Mouse (Mus musculus) CD4-positive, CD25-positive, alpha-beta regulatory T cell, adult 2 months (primary cell): ENCODE measurements around the gene Nlrp6.
"Not testable (repeated sequence)": the region's sequence is repeated elsewhere in the genome, so short reads cannot be mapped to it uniquely, and the experiment has no call there.

Experiments used
- DNase-seq: peaks from one replicate; pipeline ENCODE4 v3.0.0-alpha.2; 2012; ENCODE audit warnings: low read depth, low spot score

Gene Nlrp6

DNA sequence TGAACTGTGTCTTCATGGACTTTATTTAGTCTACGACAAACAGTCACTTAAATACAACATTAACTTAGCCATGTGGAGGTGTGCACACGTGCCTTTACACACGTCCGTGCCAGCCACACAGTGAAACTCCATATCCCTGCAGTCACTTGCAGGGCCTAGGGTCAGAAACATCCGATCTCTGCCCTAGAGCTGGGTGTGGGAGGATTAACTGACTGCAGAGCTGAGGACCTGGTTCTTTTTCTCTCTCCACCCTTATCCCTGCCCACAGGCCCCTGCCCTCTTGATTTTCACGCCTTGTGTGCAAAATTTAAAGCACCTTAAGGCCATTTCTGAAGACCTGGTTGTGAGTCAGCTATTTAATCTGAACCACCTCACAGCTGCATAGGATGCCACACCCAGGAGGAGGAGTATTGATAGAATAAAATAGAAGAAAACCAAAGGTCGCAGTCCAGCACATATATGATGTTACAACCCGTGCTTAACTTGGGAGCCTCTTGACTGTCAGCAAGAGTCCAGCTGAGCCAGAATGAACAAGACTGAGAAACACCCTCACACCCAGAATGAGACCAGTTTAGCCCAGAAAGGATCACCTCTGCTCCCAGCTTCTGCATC, at the start of gene Nlrp6:
Gene Nlrp6 (plus strand): TSS at position 485 of the 612 bp plus-strand sequence.
- DNase-seq = no peak

DNA sequence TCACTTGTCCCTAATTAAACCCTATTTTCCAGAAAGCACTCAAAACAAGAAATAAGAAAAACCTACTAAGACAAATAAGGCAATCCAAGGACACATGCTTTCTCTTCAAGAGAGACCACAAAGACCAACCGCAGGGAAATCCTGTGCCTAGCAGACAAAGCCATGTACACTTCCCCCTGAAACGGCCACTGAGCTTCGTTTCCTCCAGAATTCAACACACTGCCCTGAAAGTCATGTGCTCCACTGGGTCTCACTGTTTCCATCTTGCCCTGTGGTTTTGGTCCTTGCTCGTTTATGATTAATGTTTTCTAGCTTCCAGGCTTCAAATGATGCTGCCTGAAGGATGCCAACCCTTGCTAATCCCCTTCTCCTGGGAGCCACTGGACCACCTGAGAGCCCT, 46.5 kb upstream of the Nlrp6 start:
- DNase-seq = no peak

DNA sequence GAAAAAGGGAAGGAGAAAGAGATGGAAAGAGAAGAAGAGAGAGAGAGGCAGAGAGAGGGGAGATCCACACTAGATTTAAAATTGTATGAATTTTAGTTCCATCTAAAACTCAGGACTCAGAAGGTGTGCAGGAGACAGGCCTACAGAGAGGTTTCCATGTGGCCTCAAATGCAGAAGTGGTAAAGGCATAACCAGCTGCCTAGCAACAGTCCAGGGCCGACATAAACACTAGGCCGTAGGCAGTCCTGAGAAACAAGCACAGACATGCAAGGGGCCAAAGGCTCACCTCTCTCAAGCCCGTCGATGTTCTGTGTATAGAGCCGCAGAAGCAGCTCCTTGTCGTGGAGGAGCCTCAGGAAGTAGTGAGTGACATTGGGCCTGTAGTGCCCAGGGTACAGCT, 43.3 kb upstream of the Nlrp6 start:
- no peak for DNase-seq

DNA sequence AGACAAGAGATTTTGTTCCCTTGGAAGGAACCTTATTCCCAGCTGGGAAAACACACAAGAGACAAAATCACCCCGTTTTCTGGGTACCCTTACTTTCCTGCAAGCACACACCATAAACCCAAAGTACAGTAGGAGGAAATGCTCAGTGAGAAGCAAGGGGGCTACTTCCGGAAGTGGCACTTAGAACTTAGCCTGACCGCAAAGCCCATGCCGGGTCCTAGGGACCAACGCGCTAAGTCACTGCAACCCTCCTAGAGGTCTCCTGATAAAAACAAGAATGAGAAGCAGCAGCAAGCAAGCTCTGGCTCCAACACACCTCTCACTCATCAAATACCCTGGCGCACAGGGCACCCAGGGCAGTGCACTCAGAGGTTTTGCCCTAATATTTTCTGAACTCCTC, 41.3 kb upstream of the Nlrp6 start:
- DNase-seq = no peak

DNA sequence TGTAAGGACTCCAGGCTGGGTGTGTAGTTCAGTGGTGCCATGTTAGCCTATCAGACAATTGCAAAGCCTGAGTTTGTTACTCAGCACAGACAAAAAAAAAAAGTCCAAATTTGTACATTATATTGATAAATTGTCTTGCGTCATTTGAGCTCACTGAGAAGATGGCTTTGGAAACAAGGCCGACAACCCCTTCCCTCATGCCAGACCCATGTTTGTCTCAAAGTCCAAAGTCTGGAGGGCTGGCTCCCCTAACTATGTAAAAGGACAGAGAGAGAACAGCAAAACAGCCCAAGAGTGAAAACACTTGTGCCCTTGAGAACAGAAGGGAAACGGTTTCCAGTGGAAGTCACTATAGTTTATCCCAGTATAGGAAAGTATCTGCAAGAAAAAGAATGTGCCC, 40.3 kb upstream of the Nlrp6 start:
- no peak for DNase-seq

DNA sequence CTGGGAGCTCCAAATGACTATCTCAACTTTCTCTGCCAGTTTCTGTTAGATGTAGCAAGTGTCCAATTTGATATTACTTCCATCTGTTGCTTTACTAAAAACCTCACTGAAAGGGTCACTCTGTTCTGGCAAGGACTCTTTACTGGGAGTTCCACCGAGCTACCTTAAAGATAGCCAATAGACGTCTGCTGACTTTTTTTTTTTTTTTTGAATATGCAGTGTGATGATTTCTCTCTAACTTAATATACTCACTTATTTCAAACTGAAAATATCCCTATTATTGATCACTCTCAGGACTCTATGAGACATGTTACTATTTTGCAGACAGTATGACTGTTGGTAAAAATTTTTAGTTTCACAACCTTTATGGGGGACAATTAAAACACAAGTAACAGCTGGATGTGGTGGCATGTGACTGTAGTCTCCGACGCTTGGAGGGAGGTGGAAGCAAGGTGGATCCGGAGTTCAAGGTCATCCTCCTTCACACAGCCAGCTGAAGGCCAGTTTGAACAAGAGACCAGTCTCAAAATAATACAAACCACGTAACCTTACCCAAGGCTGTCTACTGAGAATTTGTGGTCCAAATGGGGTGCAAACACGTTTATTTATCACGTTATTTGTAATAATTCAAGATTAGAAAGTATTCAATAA, 39.7 kb upstream of the Nlrp6 start:
- DNase-seq = no peak

DNA sequence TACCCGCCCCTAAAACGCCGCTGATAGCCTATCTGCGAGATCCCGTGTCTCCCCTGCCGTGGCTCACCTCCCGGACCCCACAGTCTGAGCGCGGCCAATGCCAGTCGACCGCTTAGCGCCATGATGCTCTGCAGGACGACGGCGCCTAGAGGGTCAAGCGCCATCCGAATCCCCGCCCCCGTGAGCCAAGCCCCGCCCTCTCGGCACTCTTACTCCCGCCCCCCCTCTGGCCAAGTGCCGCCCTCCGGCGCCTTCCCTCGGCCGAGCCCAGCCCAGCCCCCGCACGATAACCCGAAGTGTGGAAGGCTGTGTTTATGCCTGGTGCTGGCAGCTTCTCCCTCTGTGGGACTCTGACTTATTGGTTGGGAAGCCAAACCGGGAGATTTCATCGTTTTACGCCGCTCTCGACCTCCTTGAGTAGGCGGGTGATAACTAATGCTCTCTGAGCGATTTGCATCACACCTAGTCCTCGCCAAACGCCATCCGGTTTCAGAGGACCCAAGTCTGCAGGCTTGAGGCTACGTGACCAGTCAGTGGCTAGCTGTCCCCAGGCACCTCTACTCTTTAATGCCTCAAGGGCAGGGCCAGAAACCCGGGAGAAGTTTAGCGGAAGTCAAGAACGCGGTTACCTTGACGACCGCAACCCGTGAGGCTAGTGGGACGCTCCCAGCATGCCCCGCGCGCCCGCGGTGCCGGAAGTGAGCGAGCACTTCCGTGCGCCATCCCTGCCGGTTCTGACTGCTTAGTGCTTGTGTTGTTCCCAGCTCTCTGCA, 38.8 kb upstream of the Nlrp6 start, which contains the start of the genes Psmd13 and Sirt3:
Gene Psmd13 (plus strand): TSS at position 273 of the 773 bp plus-strand sequence.
Gene Sirt3 (minus strand): TSS at position 614 of the 773 bp plus-strand sequence.
- peak; percentile 96 for DNase-seq

DNA sequence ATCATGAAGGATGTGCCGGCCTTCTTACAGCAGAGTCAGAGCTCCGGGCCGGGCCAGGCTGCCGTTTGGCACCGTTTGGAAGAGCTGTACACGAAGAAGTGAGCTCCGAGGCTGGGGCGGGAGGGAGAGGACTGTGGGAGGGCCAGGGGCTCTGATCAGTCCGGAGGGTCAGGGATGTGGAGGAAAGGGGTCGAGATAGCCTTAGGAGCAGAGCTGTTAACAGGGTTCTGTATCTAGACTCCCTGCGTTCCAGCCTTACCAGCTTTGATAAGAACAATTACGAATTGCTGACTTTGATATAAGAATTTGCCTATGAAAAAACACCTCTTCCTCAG, 38.3 kb upstream of the Nlrp6 start:
- DNase-seq = no peak

DNA sequence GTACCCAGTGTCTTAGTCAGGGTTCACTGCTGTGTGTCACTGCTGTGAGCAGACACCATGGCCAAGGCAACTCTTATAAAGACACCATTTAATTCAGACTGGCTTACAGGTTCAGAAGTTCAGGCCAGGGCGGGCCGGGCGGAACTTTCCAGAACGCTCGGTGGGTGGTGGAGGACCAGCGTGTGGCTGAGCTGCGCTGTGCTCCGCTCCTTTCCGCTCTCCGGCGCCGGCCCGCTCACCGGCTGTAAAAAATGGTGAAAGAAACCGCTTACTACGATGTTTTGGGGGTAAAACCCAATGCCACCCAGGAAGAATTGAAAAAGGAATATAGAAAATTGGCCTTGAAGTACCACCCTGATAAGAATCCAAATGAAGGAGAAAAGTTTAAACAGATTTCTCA, 30.1 kb upstream of the Nlrp6 start:
- not testable (repeated sequence) for DNase-seq

DNA sequence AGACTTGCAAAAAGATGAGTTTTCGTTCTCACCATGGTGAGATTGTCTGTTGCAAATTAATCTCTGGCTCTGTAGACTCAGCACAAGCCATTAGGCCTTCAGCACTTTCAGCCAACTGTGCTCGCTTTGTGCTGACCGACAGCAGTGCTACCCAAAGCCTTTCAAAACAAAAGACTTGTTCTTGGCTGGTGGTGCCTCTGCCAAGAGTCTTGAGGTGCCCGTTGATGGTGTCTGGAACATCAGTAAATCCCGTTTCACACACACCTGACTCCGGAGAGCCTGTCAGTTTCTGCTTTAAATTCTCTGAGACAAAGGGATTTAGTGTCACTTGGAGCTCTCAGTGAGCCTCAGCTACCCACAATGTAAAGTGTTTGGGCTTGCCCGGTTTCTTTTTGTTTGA, 26.7 kb upstream of the Nlrp6 start:
- no peak for DNase-seq

DNA sequence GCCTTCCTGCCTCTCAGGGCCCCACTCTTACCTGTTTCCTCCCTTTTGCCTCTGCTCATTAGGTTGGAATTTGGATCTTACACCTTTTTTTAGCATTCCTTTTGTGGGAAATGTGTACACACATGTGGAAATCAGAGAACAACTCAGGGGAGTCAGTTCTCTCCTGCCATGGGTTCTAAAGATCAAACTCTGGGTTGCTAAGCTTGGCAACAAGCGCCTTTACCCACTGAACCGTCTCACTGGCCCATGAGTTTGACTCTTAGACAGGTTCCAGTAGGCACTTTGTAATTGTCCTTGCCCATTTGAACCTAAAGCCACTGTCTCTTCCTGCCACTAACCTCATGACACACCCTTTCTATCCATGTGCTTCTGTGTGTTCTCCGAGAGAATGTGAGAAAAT, 26.1 kb upstream of the Nlrp6 start:
- DNase-seq = no peak

DNA sequence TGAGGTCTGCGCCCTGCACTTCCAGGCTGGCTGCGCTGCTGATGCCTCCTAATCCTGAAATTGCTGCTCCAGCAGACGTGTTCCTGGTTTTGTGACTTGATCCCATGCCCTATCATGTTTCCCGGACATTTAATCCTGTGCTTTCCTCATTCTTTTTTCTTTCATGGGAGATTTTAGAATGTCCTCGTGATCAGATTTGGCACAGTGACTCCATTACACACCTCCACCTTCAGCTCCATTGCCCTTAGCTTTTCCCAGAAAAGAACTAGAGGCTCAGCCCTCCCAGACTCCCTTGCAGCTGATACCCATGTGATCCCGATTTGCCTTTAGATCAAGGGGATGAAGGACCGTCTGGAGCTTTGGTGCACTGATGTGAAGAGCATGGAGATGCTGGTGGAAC, 22.8 kb upstream of the Nlrp6 start:
- DNase-seq = no peak

DNA sequence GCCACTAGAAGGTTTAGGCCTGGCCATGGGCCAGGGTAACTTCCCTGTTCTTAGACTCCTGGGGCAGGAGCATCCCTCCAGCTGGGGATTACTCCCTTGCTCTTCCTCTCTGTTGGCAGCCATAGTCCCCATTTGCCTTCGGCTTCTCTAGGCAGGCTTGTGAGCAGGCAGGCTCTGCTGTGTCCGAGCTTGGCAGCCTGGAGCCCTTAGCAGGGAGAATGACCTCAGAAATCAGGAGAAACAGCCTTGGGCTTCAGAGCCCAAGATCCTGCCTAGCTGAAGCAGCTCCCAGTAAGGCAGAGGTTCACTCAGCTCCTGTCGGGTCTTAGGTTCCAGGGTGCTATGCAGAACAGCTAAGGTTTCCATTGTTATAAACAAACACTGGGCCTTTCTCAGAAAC, 21.6 kb upstream of the Nlrp6 start:
- DNase-seq = no peak

DNA sequence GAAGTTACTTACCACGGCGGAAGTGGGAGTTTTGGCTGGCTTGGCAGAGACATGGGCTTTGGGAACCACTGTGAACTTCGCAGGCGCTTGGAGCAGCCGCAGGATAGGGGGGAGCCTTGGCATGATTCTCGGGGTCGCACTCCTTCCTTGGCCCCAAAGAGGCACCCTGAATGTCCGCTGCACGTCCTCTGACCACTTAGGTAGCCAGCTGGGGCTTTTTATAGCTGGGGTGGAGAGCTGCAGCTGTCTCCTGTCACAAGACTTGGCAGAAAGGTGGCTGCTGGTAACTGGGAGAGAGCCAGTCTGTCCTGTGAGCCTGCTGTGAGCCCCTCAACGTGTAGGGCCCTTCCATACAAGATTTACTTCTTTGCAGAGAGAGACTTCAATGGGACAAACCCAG, 20.5 kb upstream of the Nlrp6 start, which contains the start of gene Cox8b:
Gene Cox8b (minus strand): TSS at position 227 of the 400 bp plus-strand sequence.
- no peak for DNase-seq

DNA sequence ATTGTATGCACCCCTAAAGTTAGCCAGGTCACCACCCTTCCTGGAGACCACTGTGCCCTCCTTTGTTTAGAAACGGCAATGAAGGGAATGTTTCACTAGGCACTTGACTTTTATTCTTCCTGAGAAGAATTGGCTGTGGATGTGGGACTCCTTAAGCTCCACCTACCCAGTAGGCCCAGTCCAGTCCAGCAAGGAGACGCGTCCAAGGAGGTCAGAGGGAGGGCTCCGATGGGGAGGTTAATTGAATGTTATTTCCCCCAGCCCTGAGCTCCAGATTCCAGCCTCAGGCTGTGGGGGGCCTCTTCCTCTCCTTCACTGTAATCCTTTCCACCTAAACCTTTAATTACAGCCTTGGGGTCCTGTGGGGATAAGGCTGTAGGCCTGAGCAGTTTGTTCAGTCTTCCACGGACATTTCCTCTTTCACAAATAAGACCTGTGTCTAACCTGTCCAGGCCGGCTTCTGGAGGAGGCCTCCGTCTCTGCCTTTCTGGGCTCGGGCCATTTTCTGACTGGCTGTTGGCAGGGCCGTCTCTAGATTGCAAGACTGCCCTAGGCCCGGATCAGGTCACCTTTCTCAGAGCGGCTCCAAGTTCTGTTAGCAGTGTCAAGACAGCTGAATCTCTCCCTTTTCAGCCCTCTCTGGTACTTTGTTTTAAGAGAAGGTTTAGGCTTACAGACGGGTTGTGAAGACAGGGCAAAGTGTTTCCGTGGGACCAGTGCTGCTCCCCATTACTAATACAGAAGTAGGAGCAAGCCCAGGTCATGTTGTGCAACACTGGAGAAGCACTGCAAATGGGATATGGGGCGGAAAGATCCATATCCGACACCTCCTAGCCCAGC, 18.4 kb upstream of the Nlrp6 start:
- DNase-seq = no peak

DNA sequence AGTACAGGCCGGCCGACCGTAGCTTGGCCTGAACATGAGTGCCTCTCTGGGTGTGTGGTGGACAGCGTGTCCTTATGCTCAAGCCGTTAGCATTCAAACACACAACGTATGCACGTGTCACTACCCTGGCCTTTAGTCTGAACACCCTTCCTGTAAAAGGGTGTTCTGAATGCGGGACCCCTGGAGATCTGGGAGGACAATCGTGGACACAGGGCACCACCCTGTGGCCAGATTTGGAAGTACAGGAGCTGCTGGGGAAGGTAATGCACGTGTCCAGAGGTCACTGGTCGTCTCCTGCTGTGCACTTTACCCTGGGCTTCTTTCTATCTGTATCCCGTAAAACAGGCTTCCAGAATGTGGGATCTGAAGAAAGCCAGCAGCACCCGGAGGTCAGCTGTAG, 17.5 kb upstream of the Nlrp6 start:
- peak; percentile 78 for DNase-seq

DNA sequence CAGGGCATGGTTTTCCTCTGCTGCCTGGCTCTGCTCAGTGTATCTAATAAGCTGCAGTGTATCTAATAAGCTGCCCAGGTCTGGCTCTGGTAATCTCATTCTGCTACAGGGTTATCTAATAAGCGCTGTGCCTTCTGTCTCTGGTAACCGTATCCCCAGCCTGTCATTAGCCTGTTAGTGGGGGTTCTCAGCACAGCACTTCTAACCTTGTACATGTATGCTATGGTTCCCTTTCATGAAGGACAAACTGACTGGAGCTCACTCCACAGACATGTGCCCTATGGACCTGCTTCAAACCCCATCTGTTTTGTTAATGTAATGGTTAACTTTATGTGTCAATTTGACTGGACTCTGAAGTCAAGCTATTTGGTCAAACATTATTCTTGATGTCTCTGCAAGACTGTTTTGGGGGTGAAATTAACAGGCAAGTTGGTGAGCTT, 15.0 kb upstream of the Nlrp6 start:
- DNase-seq = no peak

DNA sequence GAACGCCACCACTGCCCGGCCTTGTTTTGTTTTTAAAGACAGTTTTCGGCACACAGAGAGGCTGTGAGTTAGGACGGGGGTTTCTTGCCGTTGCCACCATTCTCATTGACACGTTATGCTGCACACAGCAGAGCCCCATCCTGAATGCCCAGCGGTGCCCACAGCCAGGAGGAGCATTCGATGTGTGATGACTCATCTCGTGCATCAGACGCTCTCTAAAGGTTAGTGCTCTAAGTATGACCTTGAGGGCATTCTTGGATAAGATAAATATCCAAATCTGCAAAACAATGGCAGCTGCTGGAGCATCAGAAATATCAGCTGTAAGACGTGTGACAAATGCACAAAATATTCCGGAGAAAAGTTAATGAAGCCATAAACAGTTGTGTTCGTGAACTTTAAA, 13.6 kb upstream of the Nlrp6 start:
- DNase-seq = no peak

DNA sequence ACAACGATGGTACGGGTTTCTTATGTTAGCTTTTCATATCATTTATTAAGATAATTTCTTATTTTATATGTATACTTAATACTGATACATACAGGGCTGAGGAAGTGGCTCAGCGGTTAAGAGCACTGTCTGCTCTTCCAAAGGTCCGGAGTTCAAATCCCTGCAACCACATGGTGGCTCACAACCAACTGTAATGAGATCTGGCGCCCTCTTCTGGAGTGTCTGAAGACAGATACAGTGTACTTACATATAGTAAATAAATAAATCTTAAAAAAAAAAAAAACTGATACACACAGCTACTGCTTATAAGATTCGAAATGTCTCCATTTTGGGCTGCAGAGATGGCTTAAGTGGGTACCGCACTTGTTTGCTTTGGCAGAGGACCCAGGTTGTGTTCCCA, 13.0 kb upstream of the Nlrp6 start:
- no peak for DNase-seq

DNA sequence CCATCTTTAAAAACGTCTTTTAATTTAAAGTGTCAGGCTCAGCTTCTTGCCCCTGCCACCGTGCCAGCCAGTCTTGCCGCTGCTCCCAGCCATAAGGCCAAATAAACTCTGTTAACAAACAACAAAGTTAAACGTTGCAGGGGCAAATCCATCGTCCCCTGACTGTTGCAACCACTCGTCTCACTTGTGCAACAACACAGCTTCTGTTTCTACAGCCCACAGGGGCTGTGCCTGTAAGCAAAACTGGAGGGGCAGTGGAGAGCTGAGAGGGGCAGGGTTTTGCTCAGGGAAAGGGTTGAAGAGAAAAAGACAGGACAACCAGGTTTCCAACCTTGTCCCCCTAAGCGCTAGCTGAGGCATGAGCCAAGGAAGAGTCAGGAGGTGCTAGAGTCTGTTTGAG, 12.5 kb upstream of the Nlrp6 start:
- no peak for DNase-seq

DNA sequence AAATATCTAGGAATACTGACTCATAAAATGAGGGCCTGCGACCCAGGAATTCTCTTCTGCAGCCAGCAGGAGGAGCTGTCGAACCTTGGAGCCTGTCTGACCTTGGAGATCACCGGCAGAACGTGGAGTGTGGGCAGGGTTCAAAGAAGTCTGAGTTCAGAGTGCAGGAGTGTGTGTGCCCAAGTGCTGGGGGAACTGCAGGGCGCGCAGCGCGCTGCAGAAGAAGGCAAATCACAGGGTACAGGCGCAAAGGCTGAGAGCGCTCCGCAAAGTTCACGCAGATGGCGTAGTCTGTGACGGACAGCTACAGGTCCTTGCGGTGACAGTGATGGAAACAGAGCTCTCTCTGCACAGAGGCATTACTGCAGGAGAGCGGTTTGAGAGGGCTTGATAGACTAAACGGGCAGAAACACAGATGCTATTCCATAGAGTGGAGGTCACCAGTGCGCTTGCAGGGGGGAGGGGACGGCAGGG, 12.0 kb upstream of the Nlrp6 start:
- DNase-seq = peak; percentile 86

DNA sequence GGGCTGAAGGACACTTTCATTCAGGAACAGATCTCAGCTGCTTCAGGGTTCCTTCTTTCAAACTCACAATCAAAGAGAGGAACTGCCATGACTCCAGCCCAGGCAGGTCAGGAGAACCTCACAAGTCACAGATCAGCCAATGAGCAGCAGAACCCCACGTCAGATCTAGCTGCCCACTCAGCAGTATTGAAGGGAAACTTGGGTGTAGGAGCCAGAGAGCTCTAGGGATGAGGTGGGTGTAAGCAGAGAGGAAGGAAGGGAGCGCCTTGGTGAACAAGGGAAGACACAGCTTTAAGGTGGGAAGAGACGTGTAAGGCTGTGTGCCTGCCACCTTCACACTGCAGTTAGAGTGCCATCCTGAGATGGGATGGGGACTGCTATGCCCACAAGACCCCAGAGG, 8.4 kb upstream of the Nlrp6 start:
- no peak for DNase-seq
